Mouse (Mus musculus): ENCODE measurements around the gene 1700016D06Rik.

Gene 1700016D06Rik

DNA sequence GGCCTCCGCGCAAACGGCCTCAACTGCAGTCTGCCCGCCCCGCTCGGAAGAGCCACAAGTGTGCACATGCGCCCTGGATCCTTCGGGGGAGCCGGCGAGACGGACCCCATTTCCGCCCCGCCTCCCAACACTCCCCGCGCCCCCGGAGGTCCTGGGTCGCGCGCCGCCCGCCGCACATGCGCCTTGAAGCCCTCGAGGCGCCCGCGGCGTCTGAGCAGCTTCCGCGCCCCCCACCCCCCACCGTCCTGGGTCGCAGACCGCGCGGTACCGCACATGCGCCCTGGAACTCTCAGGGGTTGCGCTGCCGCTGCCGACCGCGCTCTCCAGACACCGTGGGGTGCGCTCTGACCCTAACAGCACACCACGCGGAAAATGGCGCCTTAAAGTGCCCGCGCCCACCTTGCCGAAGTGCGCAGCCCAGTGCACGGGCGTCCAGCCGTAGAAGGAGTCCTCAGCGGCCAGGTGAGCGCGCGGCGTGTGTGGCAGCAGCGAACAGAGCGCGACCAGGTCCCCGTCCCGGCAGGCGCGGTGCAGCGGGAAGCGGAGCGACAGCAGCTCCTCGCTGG, 65.8 kb downstream of the 1700016D06Rik start:
- peak; percentile 93 for DNase-seq (ENCODE audit: low spot score)

GRCm38 (mm10) chr8:11634331-11635011, 66.4 kb downstream of the 1700016D06Rik start:
- DNase-seq (ENCODE audit: low spot score) = no peak

- no peak for DNase-seq (ENCODE audit: low spot score)
Observed at GRCm38 (mm10) chr8:11633414-11633813, 67.4 kb downstream of the 1700016D06Rik start.

GRCm38 (mm10) chr8:11632406-11632805, 68.5 kb downstream of the 1700016D06Rik start:
- peak; percentile 74 for DNase-seq (ENCODE audit: low spot score)

- no peak for DNase-seq (ENCODE audit: low spot score)
Observed at GRCm38 (mm10) chr8:11629206-11629605, 71.7 kb downstream of the 1700016D06Rik start.

DNA sequence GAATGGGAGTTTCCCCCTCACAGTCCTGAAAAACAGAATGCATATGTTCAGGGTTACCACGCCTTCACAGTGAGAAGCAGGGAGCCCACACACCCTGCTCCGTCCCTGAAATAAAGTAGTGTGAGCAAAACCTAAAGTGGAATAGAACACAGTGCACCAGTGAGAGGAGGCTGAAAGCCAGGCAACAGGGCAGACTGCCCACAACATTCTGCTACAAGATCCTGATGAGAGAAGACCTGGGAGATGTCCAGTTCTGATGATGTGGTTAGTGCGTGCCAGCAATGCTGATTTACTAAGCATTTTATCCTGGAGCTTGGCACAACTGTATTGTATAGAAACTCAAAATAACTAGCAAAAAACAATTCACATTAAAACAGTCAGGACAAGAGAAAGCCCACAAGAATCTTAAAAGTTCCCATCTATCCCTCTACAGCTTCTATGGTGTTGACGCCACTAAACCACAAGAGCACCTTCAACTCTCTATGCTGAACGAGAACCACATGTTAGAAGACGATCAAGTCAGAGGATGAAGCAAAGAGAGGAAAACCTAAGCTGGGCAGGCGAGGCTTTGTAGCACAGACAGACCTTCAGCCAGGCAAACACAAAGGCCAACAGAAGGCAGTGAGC, 72.2 kb downstream of the 1700016D06Rik start:
- DNase-seq (ENCODE audit: low spot score) = peak; percentile 67

DNA sequence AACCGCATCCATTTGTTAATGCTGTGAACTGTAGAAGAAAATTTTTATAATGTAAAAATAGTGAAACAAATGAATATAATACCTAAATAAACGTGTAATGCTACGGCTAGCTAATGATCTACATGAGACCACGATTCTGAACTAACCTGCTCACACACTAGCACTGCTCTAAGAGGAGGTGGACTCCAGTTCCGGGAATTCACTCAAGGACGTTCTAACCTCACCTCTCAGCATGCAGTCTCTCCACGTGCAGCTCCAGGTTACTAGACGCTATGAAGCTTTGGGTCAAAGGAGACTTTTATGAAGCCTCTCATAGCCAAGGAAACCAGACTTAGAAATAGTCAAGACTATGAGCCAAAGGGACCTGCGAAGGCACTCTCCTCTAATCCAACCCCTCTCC, 73.1 kb downstream of the 1700016D06Rik start:
- DNase-seq (ENCODE audit: low spot score) = no peak

DNA sequence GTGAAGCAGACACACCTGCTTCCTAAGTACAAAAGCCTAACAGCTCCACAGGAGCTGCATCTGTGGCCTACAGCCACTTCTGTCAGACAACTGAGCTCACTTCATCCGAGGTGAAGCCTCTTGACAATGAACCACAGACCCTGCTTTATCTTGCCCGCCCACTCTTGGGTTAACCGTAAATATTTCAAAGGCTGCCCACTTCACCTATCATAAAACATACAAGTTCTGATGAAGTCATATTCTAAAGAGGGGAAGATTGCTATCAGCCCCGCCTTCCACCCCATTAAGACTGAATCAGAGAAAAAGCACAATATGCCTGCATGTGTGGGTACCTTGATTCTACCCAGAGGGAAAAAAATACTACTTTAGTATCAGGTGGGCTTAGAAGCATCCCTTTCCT, 75.8 kb downstream of the 1700016D06Rik start:
- DNase-seq (ENCODE audit: low spot score) = no peak

DNA sequence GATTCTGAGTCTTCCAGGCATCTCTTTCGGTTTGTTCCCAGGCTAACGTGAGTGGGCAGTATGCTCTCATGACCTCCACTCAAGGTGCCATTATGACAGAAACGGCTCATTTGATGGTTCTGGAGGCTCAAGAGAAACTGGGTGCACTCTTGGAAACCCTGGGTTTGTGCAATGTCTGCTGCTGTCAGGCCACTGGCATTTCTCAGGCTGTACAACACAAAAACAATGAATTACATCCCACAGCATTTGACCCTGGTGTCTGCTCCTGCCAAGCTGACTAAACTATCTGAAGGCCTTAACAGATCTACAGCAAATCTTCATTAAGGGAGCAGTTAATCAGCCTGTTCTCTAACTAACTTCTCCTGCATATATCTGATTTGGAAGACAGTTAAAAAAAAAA, 81.8 kb downstream of the 1700016D06Rik start:
- DNase-seq (ENCODE audit: low spot score) = no peak

DNA sequence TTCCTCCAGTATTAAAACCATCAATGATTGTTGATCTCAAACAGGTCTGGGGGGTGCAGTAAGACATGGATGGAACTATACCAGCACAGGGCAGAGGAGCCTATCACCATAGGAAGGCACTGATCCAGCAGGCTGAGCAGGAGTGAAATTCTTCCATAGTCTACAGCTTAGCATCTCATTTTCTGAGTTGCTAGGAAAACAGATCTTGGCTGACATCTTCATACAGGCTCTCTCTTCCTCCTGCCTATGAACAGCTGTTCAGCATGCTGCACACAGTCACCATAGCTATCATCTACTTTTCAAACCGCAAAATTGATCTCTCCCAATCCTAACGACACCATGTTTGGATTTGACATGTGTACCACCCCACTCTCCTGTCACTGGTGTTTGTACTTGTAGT, 82.8 kb downstream of the 1700016D06Rik start:
- DNase-seq (ENCODE audit: low spot score) = no peak

- peak; percentile 80 for DNase-seq (ENCODE audit: low spot score)
Observed at GRCm38 (mm10) chr8:11616294-11616693, 84.6 kb downstream of the 1700016D06Rik start.

DNA sequence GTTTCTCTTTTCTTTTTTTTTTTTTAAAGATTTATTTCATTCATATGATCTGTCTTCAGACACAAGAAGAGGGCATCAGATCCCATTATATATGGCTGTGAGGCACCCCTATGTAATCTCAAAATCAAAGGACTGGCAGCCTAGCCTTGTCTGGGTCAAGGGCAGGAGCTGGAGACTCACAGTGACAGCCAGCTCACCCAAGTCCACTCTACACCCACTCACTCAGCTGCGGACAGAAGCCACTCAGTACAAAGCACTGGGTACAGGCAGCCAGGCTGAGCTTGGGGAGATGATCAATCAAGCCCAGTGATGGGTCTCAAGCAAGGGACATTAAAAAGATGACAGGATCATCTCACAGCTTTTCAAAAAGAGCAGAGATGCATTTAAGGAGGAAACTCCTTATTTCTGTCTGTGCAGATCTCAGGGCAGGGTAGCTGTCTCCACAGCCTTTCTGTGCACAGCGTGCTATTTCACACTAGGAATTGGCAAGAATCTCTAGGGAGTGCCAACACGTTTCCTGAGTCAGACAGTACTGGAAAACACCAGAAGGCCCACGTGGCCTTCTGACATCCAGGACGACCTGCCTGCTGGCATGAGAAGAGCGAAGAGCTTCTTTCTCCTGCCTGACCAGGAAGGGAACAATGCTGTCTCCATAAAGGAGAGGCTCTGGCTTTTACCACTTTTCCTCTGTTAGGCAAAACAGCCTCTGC, 86.6 kb downstream of the 1700016D06Rik start:
- DNase-seq (ENCODE audit: low spot score) = no peak

GRCm38 (mm10) chr8:11608848-11609247, 92.0 kb downstream of the 1700016D06Rik start:
- DNase-seq (ENCODE audit: low spot score) = no peak

Data from testis, postnatal 10 days (tissue).